Mouse (Mus musculus): ENCODE measurements around the gene Rnd2. TPM values are rescaled to one million over a fixed set of nuclear protein-coding genes. Genes with fewer than 3 reads are reported as not detected.
"Not testable (repeated sequence)": the region's sequence is repeated elsewhere in the genome, so short reads cannot be mapped to it uniquely, and the experiment has no call there.

Gene Rnd2
- polyA plus RNA-seq, 1 experiment: 13.4 TPM

- WGBS: 53% methylated on average over 5 of the region's 5 CpGs
- not testable (repeated sequence) for DNase-seq (ENCODE audit: low read depth, low spot score)
Observed at GRCm38 (mm10) chr11:101466552-101466950, 1.8 kb downstream of the Rnd2 start.

GRCm38 (mm10) chr11:101467477-101468262 lies 2.9 kb downstream of the Rnd2 start:
- DNase-seq (ENCODE audit: low read depth, low spot score): peak; percentile 64
- 1% methylated on average over 52 of the region's 54 CpGs for WGBS

GRCm38 (mm10) chr11:101468263-101468688 lies 3.5 kb downstream of the Rnd2 start:
- no peak for DNase-seq (ENCODE audit: low read depth, low spot score)
- under 1% methylated on average over 23 of the region's 31 CpGs for WGBS

GRCm38 (mm10) chr11:101468731-101469130 lies 3.9 kb downstream of the Rnd2 start:
- no peak for DNase-seq (ENCODE audit: low read depth, low spot score)
- 23% methylated on average over 13 of the region's 13 CpGs for WGBS

GRCm38 (mm10) chr11:101469155-101469554 lies 4.4 kb downstream of the Rnd2 start:
- 67% methylated on average over 4 of the region's 4 CpGs for WGBS
- DNase-seq (ENCODE audit: low read depth, low spot score): no peak

- 52% methylated on average over 7 of the region's 7 CpGs for WGBS
- no peak for DNase-seq (ENCODE audit: low read depth, low spot score)
Observed at GRCm38 (mm10) chr11:101470206-101470605, 5.4 kb downstream of the Rnd2 start.

GRCm38 (mm10) chr11:101471926-101472325 lies 7.1 kb downstream of the Rnd2 start:
- whole genome bisulfite sequencing: 77% methylated on average over 3 of the region's 3 CpGs
- no peak for DNase-seq (ENCODE audit: low read depth, low spot score)

- no peak for DNase-seq (ENCODE audit: low read depth, low spot score)
- 57% methylated on average over 7 of the region's 7 CpGs for WGBS
Observed at GRCm38 (mm10) chr11:101472336-101472735, 7.5 kb downstream of the Rnd2 start.

- 72% methylated on average over 1 of the region's 1 CpGs for WGBS
- not testable (repeated sequence) for DNase-seq (ENCODE audit: low read depth, low spot score)
Observed at GRCm38 (mm10) chr11:101473686-101474085, 8.9 kb downstream of the Rnd2 start.

- 71% methylated on average over 5 of the region's 5 CpGs for WGBS
- DNase-seq (ENCODE audit: low read depth, low spot score): no peak
Observed at GRCm38 (mm10) chr11:101474298-101474697, 9.5 kb downstream of the Rnd2 start.

- not testable (repeated sequence) for DNase-seq (ENCODE audit: low read depth, low spot score)
- WGBS: 75% methylated on average over 4 of the region's 4 CpGs
Observed at GRCm38 (mm10) chr11:101476361-101476760, 11.6 kb downstream of the Rnd2 start.

- no peak for DNase-seq (ENCODE audit: low read depth, low spot score)
- 73% methylated on average over 4 of the region's 4 CpGs for WGBS
Observed at GRCm38 (mm10) chr11:101477194-101477551, 12.4 kb downstream of the Rnd2 start.

- DNase-seq (ENCODE audit: low read depth, low spot score): no peak
- 76% methylated on average over 10 of the region's 10 CpGs for WGBS
Observed at GRCm38 (mm10) chr11:101477552-101478211, 12.9 kb downstream of the Rnd2 start.

- no peak for DNase-seq (ENCODE audit: low read depth, low spot score)
- 16% methylated on average over 18 of the region's 18 CpGs for whole genome bisulfite sequencing
Observed at GRCm38 (mm10) chr11:101479171-101479635, 14.4 kb downstream of the Rnd2 start.

- 31% methylated on average over 6 of the region's 6 CpGs for WGBS
Observed at GRCm38 (mm10) chr11:101480912-101481311, 16.1 kb downstream of the Rnd2 start.

GRCm38 (mm10) chr11:101483804-101484203 lies 19.0 kb downstream of the Rnd2 start:
- DNase-seq (ENCODE audit: low read depth, low spot score): no peak
- 42% methylated on average over 3 of the region's 3 CpGs for WGBS

More at GRCm38 (mm10) chr11:101480912-101481311, 16.1 kb downstream of the Rnd2 start:
- no peak for DNase-seq (ENCODE audit: low read depth, low spot score)

GRCm38 (mm10) chr11:101484245-101484644 lies 19.4 kb downstream of the Rnd2 start:
- no peak for DNase-seq (ENCODE audit: low read depth, low spot score)
- WGBS: 81% methylated on average over 6 of the region's 6 CpGs

GRCm38 (mm10) chr11:101484814-101485213 lies 20.0 kb downstream of the Rnd2 start:
- 82% methylated on average over 7 of the region's 7 CpGs for WGBS
- DNase-seq (ENCODE audit: low read depth, low spot score): no peak

GRCm38 (mm10) chr11:101485509-101486028 lies 20.8 kb downstream of the Rnd2 start:
- no peak for DNase-seq (ENCODE audit: low read depth, low spot score)
- 67% methylated on average over 6 of the region's 6 CpGs for WGBS

GRCm38 (mm10) chr11:101486126-101486525 lies 21.3 kb downstream of the Rnd2 start:
- DNase-seq (ENCODE audit: low read depth, low spot score): no peak
- WGBS: 63% methylated on average over 6 of the region's 6 CpGs

Measured in large intestine, adult 2 months (tissue).